Mouse (Mus musculus): ENCODE data around the gene Tia1.

The Tia1 gene

GRCm38 (mm10) chr6:86431531-86431930, 27.5 kb downstream of the Tia1 start:
- DNase-seq (ENCODE audit: low spot score in 2 of 2), result no peak

GRCm38 (mm10) chr6:86433696-86434095, 29.7 kb downstream of the Tia1 start:
- no peak for DNase-seq (ENCODE audit: low spot score in 2 of 2)

GRCm38 (mm10) chr6:86437711-86438110, 33.7 kb downstream of the Tia1 start:
- DNase-seq (ENCODE audit: low spot score in 2 of 2), result peak in 1 of 2 experiments; percentile 71

- DNase-seq (ENCODE audit: low spot score in 2 of 2), result peak; percentile 92 to 95
These were observed 34.5 kb downstream of the Tia1 start, which contains the start of gene C87436 for GRCm38 (mm10) chr6:86438272-86439118. TSS of gene C87436 (plus strand) at chr6:86438374.

- DNase-seq (ENCODE audit: low spot score in 2 of 2), result no peak
These were observed 35.1 kb downstream of the Tia1 start for GRCm38 (mm10) chr6:86439119-86439496.

GRCm38 (mm10) chr6:86439531-86439930, 35.5 kb downstream of the Tia1 start:
- DNase-seq (ENCODE audit: low spot score in 2 of 2), result no peak

DNA sequence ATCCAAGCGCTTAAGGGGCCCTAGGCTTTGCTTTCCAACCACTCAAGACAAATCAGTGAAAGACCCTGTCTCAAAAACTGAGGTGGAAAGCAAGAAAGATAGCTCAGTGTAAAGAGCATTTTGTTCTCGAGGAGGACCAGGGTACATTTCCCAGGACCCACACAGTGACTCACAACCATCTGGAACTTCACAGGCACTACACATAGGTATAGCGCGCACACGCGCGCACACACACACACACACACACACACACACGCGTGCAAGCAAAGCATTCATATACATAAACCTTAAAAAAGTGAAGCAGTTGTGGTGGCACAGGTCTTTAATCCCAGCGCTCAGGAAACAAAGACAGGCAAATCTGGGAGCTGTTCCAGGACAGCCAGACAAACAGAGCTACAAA, 37.6 kb downstream of the Tia1 start:
- DNase-seq (ENCODE audit: low spot score in 2 of 2), result no peak

DNA sequence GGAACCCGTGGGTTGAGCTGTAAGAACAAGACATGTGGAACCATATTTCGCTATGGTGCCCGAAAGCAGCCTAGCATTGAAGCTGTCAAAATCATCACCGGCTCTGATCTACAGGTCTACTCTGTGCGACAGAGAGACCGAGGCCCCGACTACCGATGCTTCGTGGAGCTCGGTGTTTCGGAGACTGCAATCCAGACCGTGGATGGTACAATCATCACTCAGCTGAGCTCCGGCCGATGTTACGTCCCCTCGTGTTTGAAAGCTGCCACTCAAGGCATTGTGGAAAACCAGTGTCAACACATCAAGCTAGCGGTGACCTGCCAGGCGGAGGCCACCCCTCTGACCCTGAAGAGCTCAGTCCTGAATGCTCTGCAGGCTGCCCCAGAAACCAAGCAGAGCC, 41.5 kb downstream of the Tia1 start:
- no peak for DNase-seq (ENCODE audit: low spot score in 2 of 2)

- no peak for DNase-seq (ENCODE audit: low spot score in 2 of 2)
These were observed 43.0 kb downstream of the Tia1 start for GRCm38 (mm10) chr6:86446927-86447568.

DNA sequence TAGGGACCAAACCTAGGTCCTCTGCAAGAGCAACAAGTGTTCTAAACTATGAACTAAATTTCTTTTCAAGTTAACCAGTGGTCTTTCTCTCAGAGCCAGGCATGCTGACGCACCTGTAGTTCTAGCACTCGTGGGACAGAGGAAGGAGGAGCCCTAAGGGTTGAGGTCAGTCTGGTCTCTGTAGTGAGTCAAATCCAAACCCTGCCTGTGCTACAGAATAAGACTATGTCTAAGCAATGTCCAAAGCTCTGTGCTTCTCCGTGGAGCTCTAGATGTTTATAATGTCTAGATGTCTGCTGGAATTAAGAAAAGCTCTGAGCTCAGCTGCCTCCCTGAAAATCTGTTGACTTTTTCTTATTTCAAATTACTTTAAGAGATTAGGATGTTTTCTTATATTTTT, 52.7 kb downstream of the Tia1 start:
- no peak for DNase-seq (ENCODE audit: low spot score in 2 of 2)

DNA sequence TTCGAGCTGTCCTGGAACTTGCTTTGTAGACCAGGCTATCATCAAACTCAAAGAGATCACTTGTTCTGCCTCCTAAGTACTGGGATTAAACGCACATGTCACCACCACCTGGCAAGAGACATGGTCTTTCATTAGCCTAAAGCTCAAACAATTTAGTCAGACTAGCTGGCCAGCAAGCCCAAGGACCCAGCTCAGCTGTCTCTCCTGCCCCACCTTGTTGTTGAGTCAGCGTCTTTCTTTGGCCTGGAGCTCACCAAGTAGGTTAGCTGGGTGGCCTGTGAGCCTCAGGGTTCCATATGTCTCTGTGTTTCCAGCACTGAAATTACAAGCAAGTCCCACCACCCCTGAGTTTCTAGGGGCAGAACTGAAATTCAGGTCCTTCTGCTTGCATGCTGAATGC, 59.1 kb downstream of the Tia1 start:
- DNase-seq (ENCODE audit: low spot score in 2 of 2), result no peak

DNA sequence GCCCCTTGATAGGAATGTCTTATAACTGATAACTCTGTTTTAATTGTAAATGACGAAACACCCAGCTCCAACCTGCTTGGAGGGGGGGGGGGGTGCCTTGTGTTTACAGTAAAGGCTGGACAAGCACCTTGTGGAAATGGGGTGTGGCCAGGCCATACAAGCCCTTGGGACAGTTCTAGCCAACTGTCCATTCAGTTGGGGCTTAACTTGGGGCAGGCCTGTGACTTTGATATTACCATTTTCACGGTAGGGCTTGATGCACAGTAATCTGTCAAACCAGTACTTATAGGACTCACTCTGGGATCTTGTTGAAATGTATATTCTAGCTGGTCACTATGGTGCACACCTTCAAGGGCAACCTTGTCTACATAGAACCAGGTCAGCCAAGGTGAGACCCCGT, 67.3 kb downstream of the Tia1 start:
- no peak for DNase-seq (ENCODE audit: low spot score in 2 of 2)

DNA sequence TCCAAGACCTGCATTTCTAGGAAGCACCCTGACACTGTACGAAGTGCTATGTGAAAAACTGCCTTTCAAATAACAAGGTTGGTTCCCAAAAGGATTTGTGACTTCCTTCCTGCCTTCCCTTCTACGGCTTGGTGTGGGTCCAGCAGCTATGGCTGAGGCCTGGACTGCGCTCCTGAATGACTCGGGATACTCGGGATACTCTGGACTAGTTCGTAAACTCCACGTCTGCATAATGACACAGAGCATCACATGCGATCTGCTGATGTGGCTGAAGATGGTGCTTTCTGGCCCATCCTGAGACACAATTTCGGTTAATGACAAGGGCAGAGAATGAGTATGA, 67.7 kb downstream of the Tia1 start:
- no peak for DNase-seq (ENCODE audit: low spot score in 2 of 2)

GRCm38 (mm10) chr6:86472100-86472955, 68.3 kb downstream of the Tia1 start:
- DNase-seq (ENCODE audit: low spot score in 2 of 2), result peak; percentile 99 to 100

DNA sequence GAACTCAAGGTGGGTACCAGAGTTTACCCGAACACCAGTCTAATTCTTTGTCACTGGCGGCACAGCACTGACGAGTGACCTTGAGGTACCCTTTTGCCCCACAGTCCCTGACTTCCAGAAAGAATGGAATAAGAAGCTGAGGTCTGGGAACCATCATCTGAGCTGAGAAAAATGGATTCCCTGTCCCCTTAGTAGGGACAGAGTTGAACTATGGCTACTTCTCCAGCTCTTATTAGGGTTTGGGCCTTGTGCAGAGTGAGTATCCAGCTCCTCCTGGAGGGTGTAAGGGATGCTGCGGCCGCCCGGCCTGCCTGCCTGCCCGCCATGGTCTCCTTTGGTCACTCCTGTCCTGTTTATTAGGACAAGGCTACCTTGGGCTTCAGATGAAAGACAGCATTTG, 69.1 kb downstream of the Tia1 start:
- DNase-seq (ENCODE audit: low spot score in 2 of 2), result peak in 1 of 2 experiments; percentile 43

GRCm38 (mm10) chr6:86474072-86474471, 70.1 kb downstream of the Tia1 start:
- DNase-seq (ENCODE audit: low spot score in 2 of 2), result no peak

DNA sequence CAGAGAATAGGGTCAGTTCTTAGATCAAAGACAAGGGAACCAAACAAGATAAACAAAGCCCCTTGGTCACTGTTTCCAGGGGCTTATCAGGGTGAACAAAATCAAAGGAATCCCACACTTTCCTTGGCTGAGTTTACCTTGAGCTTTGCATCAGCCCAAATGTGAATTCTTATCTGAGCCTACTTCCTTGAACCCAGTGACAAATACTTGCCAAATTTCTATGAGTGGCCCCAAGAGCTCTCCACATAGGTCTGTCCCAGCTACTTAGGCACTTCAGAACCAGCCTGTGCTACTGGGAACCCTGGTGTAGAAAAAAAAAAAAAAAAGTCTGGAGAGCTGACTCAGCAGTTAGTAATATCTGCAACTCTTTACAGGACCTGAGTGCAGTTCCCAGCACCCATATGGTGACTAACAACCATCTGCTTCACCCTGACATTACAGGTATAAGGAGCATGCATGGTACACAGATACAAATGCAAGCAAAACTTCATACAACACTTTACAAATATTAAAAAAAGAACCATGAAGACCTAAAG, 70.7 kb downstream of the Tia1 start:
- no peak for DNase-seq (ENCODE audit: low spot score in 2 of 2)

GRCm38 (mm10) chr6:86475462-86476167, 71.6 kb downstream of the Tia1 start:
- DNase-seq (ENCODE audit: low spot score in 2 of 2), result no peak

GRCm38 (mm10) chr6:86476931-86477330, 72.9 kb downstream of the Tia1 start:
- no peak for DNase-seq (ENCODE audit: low spot score in 2 of 2)

GRCm38 (mm10) chr6:86479311-86479710, 75.3 kb downstream of the Tia1 start:
- no peak for DNase-seq (ENCODE audit: low spot score in 2 of 2)

GRCm38 (mm10) chr6:86479816-86480188, 75.8 kb downstream of the Tia1 start:
- DNase-seq (ENCODE audit: low spot score in 2 of 2), result no peak

Data from spleen, postnatal 10 days (tissue).